Mouse (Mus musculus): ENCODE measurements around the gene Yaf2. TPM values are rescaled to one million over a fixed set of nuclear protein-coding genes. Genes with fewer than 3 reads are reported as not detected.

Yaf2 gene
- total RNA-seq (2023; ENCODE audit: inconsistent age): 12.7 to 16.0 TPM (median 14.9 TPM) in 4 replicates

DNA sequence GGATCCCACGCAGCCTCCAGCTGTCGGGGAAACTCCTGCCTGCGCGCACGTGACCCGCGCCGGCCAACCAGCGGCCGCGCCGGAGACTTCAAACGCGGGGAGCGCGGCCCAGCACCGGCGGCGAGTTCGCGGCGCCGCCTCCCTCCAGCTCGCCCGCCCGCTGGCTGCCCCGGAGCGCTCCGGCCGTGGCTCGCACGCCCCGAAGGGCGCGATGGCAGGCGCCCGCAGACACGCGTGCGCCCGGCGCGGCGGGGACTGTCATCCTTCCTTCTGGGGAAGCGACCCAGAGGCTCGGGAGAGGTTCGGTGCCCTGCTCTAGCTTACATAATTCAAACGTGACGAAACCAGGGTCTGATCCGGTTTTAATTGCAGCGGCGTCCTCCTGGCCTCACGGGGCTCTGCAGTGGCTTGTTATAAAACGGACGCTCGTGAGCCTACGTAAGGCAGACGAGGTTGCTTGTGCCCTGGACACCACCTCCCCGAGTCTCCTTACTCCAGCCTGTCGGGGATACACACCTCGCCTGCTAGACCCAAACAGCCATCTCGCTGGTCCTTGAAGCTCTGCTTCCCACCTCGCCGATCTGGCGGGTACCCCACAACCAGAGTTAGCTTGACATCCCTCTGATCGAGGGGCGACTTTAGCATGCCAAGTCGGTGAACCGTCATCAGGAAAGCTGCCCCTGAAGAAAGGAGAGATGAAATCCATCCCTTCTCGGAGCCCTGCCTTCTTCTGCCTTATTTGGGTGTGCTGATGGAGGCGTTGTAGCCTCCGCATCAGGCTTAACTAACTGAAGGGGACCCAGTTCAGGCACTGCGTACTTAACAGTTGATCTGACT is at the start of gene Yaf2:
Gene Yaf2 (minus strand): TSS at position 11 of the 837 bp plus-strand sequence.

DNA sequence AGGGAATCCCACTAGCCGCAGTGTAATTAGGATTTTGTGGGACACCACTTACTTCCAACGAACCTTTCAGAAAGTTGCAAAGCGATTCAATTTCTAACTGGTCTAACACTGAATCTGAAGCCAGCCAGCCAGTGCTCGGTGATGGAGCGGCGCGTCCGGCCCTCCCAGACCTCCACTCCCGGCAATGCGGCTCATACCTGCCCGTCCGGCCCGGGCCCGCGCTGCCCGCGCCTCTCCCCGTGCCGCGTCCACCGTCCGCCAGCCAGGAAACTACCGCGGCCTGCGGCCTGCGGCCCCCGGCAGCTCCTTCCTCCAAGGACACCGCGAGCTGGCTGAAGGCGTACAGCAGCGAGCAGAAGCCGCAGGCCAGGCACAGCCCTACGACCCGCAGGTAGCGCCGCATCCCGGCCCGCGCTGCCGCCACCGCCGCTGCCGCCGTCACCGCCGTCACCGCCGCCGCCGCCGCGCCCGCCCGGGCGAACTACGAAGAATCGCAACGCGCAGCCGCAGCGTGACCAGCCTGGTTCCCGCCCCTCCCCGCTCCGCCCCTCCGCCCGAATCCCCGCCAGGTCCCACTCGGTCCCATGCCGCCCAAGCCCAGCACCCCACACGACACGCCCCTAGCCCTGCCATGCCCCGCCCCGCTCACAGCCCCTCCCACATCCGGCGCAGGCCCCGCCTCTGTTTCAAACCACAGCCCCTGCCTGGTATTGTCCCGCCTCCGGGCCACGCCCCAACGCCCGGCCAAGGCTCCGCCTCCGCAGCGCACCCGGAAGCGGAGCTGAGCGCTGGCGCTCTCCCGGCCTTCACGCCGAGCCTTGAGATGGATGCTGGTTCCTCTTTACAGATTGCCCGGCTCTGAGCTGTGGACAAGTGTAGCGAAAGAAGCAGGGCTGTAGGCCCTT is 61.8 kb downstream of the Yaf2 start, which contains the start of gene Gxylt1:
Gene Gxylt1 (minus strand): TSS at position 501 of the 905 bp plus-strand sequence.

Other genes with a start within 250 kb of the Yaf2 start
- 36.5 to 40.6 TPM (median 38.9 TPM) in 4 replicates for gene Gxylt1, start 61.8 kb downstream of the Yaf2 start, total RNA-seq (2023; ENCODE audit: inconsistent age)
- gene Zcrb1, start 61.4 kb upstream of the Yaf2 start, total RNA-seq (2023; ENCODE audit: inconsistent age): 79.2 to 96.1 TPM (median 91.3 TPM) in 4 replicates
- 40.0 to 46.0 TPM (median 44.8 TPM) in 4 replicates for gene Pphln1, start 61.4 kb upstream of the Yaf2 start, total RNA-seq (2023; ENCODE audit: inconsistent age)

Data from B cell, adult (primary cell).